Mouse (Mus musculus) brown adipose tissue, adult 24 weeks (tissue): ENCODE measurements around the gene Uckl1. TPM values are rescaled to one million over a fixed set of nuclear protein-coding genes. Genes with fewer than 3 reads are reported as not detected.

Source experiments
- H3K27ac ChIP-seq: fragments of 200-500 bp; replicated peaks from 2 replicates; pipeline ENCODE4 v1.5.1; 2012; ENCODE audit warnings: low read depth, mild to moderate bottlenecking, low read length
- H3K4me1 ChIP-seq: fragments of 200-500 bp; 2 replicates; pipeline ENCODE4 v1.6.1; 2012; ENCODE audit warnings: low read length, mixed read lengths; ENCODE audit not compliant: control insufficient read depth, insufficient read depth, insufficient read length
- H3K4me3 ChIP-seq: fragments of 200-500 bp; 2 replicates; pipeline ENCODE4 v1.5.1; 2012; ENCODE audit warnings: low read depth, mild to moderate bottlenecking, low read length, moderate library complexity; ENCODE audit not compliant: insufficient read depth
- polyA plus RNA-seq: library from polyadenylated mRNA; stranded (reverse); fragments of >200 nt; gene quantifications from 2 replicates; pipeline ENCODE4 v1.2.4, GENCODE M21; 2012; ENCODE audit not compliant: missing spikeins, insufficient read depth, insufficient read length

Uckl1 gene
- polyA plus RNA-seq: 26.8 and 26.9 TPM in 2 replicates

- Histone ChIP-seq H3K27ac (no peak within 1 kb of the TSS), H3K4me1 (no peaks in the 10 kb centered on the region; the same call in 1 of the 2 replicates), H3K4me3 (no peak within 1 kb of the TSS)
Measured at GRCm38 (mm10) chr2:181584411-181584942, at the start of gene Uckl1. Uckl1 (minus strand) TSS chr2:181584892.

GRCm38 (mm10) chr2:181632624-181633023 is 47.9 kb upstream of the Uckl1 start:
- no peak overlapping the region for H3K4me3 ChIP-seq
- H3K4me1 ChIP-seq: no peaks in the 10 kb centered on the region
- H3K27ac ChIP-seq: no peak overlapping the region

- H3K4me1 ChIP-seq: no peaks in the 10 kb centered on the region
Measured at GRCm38 (mm10) chr2:181628471-181628870, 43.8 kb upstream of the Uckl1 start.

GRCm38 (mm10) chr2:181623401-181623800 is 38.7 kb upstream of the Uckl1 start:
- Histone ChIP-seq H3K27ac (no peak overlapping the region), H3K4me1 (no peaks in the 10 kb centered on the region), H3K4me3 (no peak overlapping the region)

More at GRCm38 (mm10) chr2:181628471-181628870, 43.8 kb upstream of the Uckl1 start:
- H3K27ac ChIP-seq: no peak overlapping the region
- H3K4me3 ChIP-seq: no peak overlapping the region

- Histone ChIP-seq H3K4me1 (no peaks in the 10 kb centered on the region), H3K27ac (no peak overlapping the region), H3K4me3 (no peak overlapping the region)
Measured at GRCm38 (mm10) chr2:181618761-181619495, 34.2 kb upstream of the Uckl1 start.

- peak overlapping the region; percentile 92; the same call in 1 of the 2 replicates for H3K4me3 ChIP-seq
- H3K4me1 ChIP-seq: no peaks in the 10 kb centered on the region
- no peak overlapping the region for H3K27ac ChIP-seq
Measured at GRCm38 (mm10) chr2:181602367-181602766, 17.7 kb upstream of the Uckl1 start.

- Histone ChIP-seq H3K4me3 (peak overlapping the region; percentile 92), H3K4me1 (no peaks in the 10 kb centered on the region), H3K27ac (no peak overlapping the region)
Measured at GRCm38 (mm10) chr2:181601751-181602145, 17.1 kb upstream of the Uckl1 start.

GRCm38 (mm10) chr2:181600828-181601750 is 16.4 kb upstream of the Uckl1 start:
- H3K4me3 ChIP-seq: peak overlapping the region; percentile 92

GRCm38 (mm10) chr2:181600226-181600758 is 15.6 kb upstream of the Uckl1 start:
- Histone ChIP-seq H3K4me1 (no peaks in the 10 kb centered on the region), H3K4me3 (peak overlapping the region; percentile 92), H3K27ac (peak overlapping the region; percentile 83; the same call in 1 of the 2 replicates)

More at GRCm38 (mm10) chr2:181600828-181601750, 16.4 kb upstream of the Uckl1 start:
- Histone ChIP-seq H3K27ac (peak overlapping the region; percentile 83), H3K4me1 (no peaks in the 10 kb centered on the region)

GRCm38 (mm10) chr2:181598454-181599351 is 14.0 kb upstream of the Uckl1 start, which contains the start of gene Samd10:
Samd10 (minus strand) TSS chr2:181599212.
- H3K27ac ChIP-seq: peak within 1 kb of the TSS; percentile 48

GRCm38 (mm10) chr2:181597378-181598061 is 12.8 kb upstream of the Uckl1 start:
- no peaks in the 10 kb centered on the region for H3K4me1 ChIP-seq
- H3K27ac ChIP-seq: no peak overlapping the region
- no peak overlapping the region for H3K4me3 ChIP-seq

More at GRCm38 (mm10) chr2:181598454-181599351, 14.0 kb upstream of the Uckl1 start, which contains the start of gene Samd10:
- H3K4me3 ChIP-seq: peak within 1 kb of the TSS; percentile 65
- no peaks in the 10 kb centered on the region for H3K4me1 ChIP-seq

- Histone ChIP-seq H3K4me1 (0 out of 2 replicates have a peak, but pooled peaks cover 3% of the 10 kb centered on the region), H3K4me3 (no peak overlapping the region), H3K27ac (no peak overlapping the region)
Measured at GRCm38 (mm10) chr2:181596221-181596960, 11.7 kb upstream of the Uckl1 start.
